Mouse (Mus musculus) Muller cell, postnatal 12 days (primary cell): ENCODE results near the gene Dnhd1.

Experiments
- DNase-seq: peaks from one replicate; pipeline ENCODE4 v3.0.0-alpha.2; 2015; ENCODE audit errors: inconsistent ontology term

The Dnhd1 gene

DNA sequence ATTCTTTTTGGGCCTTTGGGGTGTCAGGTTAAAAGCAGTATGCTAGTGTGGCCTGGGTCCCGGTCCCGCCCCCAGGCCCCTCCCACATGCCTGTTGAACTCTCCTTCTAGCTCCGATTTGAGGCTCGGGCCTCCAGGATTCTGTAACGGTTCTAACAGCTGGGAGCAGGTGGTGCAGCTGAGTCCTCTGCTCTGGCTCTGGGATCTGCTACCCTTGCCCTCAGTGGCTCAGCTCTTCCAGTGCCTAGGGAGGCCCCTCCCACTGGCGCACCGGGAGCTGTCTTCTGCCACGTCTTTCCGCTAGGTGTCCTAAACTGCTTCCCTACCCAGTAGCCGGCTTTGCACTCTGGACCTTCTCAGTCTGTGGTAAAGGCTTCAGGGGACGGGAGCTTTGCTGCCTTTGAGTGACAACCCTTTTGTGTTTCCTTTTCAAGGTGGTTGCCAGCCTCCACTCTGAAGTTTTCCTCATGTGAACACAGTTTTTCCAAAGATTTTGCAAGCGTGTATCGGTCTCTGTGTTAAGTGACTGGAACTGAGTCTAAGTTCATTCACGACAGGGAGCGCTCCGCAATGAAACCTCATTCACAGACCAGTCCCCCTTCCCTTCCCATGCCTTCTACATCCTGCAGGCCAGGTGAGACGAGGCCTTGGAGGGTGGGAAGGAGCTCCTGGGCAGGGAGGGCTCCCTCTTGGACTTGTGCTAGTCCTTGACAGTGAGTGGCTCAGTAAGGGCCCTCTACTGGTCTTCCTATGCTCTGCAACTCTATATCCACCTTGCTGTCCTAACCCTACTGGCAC lies at the start of gene Dnhd1:
Dnhd1 (plus strand) TSS at position 189 of the 797 bp plus-strand sequence.
- peak; percentile 88 for DNase-seq

DNA sequence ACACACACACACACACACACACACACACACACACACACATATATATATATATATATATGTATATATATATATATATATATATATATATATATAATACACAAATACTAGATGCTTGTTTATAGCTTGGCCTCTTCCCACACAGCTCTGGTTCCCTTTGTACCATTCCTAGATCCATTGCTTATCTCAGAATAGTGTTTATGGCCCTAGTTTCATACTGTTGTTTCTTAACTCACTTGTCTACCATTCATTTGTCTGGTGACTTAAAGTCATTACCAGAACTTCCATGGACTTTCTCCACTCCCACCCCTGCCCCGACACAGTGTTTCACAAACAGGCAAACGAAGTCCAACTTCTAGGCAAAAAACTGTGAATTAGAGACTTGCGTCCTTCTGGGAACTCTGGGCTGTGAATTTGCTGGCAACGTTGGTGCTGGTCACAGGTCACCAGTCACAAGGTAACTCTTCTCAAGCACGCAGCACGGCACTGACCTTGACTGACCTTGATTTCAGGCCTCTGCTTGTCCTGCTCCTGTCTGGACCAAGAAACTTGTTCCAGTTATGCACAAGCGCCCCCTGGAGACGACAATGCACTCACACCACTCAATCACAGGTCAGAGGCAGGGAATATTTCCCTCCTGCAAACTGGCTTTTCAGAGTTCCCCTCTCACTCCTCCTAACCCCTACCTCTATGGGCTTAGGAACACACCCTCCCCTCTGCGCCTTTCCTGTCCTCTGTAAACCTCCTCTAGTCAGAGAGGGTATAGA lies 47.6 kb upstream of the Dnhd1 start:
- DNase-seq, result peak; percentile 18

GRCm38 (mm10) chr7:105608467-105608866 lies 42.2 kb upstream of the Dnhd1 start:
- DNase-seq, result no peak

GRCm38 (mm10) chr7:105611767-105612166 lies 38.9 kb upstream of the Dnhd1 start:
- no peak for DNase-seq

GRCm38 (mm10) chr7:105614400-105614799 lies 36.2 kb upstream of the Dnhd1 start:
- DNase-seq, result no peak

GRCm38 (mm10) chr7:105615720-105616119 lies 34.9 kb upstream of the Dnhd1 start:
- DNase-seq, result no peak

- DNase-seq, result no peak
These were observed 34.1 kb upstream of the Dnhd1 start for GRCm38 (mm10) chr7:105616561-105616960.

GRCm38 (mm10) chr7:105617810-105618209 lies 32.8 kb upstream of the Dnhd1 start:
- no peak for DNase-seq

DNA sequence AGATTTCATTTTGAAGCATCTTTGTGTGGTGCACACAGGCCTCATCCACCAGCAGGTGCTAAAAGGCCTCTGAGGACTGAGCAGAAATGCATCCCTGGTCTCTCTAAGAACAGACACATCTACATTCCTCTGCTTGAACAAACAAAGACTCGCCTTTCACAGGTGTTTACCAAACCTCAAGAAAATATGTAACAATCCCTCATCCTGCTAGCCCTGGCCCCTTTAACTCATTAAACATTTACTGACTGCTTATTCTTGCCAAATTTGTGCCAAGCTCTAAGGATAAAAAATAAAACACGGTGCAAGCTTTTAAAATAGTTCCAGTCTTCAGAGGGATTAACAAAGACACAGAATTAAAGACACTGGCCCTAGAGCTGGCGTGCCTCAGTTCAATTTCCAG lies 30.9 kb upstream of the Dnhd1 start:
- no peak for DNase-seq

DNA sequence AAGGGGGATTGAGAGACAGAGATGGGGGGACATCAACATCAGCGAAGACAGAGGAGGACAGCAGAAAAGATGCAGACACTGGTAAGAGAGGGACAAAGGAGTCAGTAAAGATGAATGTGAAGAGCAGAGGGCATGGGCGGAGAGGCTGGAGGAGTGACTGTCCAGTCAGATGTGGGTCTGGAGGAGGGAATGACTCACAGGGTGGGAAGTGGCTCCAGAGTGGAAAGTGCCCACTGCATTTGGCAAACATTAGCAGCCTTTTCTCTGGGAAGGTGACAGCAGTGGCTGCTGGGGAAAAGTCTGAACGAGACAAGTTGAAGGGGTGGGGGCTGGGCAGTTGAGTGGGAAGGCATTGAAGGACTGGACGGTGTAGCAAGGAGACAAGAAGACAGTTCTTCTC lies 29.6 kb upstream of the Dnhd1 start:
- peak; percentile 77 for DNase-seq

DNA sequence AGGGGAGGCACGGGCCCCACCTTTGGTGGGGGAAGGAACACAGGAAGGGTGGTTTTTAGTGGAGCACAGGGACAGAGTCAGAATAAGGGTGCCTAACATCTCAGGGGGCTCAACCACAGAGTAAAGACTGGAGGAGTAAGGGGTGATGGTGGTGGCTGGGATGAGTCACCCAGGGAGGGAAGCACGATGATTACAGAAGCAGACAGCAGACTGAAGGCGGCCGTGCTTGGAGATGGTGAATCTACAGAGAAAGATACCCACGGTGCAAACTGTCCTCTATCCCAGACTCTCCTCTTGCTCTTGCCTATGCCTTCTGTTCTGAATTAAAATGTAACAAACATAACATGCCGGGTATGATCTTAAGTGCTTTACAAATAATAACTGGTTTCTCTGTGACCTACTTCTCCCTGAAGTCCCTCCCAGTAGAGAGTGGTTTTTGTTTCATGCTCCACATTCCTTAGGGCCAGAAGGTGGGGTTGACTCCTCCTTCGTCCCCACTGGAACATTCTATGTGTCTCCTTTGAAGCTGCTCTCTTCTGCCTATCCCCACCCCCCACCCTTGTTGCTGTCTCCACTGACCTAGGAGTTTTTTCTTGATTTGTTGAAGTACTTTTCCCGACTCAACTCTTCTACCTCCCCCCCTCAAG lies 28.9 kb upstream of the Dnhd1 start:
- peak; percentile 83 for DNase-seq

- DNase-seq, result peak; percentile 22
These were observed 25.2 kb upstream of the Dnhd1 start for GRCm38 (mm10) chr7:105625397-105625796.

GRCm38 (mm10) chr7:105628633-105629032 lies 22.0 kb upstream of the Dnhd1 start:
- DNase-seq, result peak; percentile 44

- DNase-seq, result peak; percentile 40
These were observed 18.1 kb upstream of the Dnhd1 start for GRCm38 (mm10) chr7:105632551-105632972.

DNA sequence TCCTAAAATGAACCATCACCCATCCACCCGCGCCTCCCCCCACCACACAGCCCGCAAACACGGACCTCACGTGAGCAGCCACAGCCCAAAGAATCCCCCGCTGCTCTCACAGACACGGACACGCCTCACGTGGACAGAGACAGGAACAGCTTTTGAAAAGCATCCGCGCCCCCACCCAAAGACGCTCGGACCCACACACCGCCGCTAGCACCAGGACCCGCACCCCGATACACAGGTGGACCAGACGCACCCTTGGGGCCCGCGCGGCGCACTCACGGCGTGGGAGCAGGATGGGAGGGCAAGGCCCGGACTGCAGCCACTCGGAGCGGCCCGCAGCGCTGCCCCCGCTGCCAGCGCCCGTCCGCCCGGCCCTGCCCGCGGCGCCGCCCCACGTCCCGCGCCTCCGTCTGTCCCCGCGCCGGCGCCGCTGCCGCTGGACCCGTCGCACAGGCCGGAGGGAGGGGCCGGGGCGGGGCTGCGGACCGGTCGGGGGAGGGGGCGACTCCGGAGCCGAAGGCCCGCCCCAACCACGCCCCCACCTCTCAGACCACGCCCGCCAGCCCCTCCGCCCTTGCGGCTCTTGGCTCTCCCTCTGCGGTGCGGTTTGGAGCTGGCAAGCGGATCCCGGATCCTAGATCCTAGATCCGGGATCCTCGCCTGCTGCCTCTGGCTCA lies 17.4 kb upstream of the Dnhd1 start, which contains the start of gene Trim3:
Trim3 (minus strand) TSS at position 445 of the 674 bp plus-strand sequence.
- DNase-seq, result peak; percentile 97

DNA sequence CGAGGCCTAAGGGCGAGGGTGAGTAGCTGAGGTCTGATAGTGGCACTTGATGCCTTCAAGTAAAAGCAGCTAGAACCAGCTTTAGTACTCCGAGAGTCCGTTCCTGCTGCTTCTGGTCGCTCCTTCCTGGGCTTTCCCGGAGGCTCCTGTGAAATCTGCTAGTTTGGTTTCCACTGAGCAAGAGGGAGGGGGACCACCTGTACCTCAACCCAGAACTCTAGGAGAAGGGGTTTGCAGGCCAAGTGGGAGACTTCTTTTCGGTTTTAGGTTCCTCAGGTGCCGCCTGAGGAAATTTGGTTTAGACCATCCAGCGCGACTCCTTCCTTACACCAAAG lies 16.9 kb upstream of the Dnhd1 start:
- DNase-seq, result no peak

- no peak for DNase-seq
These were observed 16.2 kb upstream of the Dnhd1 start for GRCm38 (mm10) chr7:105634272-105634920.

DNA sequence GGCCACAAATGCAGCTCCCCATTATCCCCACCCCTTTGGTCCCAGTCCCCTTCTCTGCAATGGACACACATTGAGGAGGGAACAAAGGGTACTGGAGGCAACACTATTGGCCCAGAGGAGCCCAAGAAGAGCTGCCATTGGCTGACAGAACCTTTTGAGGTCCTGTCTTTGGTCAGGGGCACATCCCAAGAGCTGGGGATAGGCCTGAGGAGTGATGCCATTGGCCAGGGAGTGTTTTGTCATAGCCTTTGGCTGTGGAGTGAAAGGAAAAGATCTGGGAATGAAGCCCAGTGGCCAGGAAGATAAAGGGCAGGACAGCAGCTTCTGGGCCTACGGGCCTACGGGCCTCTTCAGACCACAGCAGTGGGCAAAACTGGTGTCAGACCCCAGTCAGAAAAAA lies 14.9 kb upstream of the Dnhd1 start:
- DNase-seq, result no peak

- no peak for DNase-seq
These were observed 11.9 kb upstream of the Dnhd1 start for GRCm38 (mm10) chr7:105638776-105639175.

- DNase-seq, result peak; percentile 19
These were observed 11.3 kb upstream of the Dnhd1 start for GRCm38 (mm10) chr7:105639304-105639703.

- DNase-seq, result peak; percentile 34
These were observed 10.9 kb upstream of the Dnhd1 start, which contains the start of gene Timm10b for GRCm38 (mm10) chr7:105639756-105640155. Gene Timm10b, plus strand, starts transcription at chr7:105640056.
